Mouse (Mus musculus) induced T-regulatory cell, adult 2 months (primary cell): ENCODE data around the gene Rgs13.
"Not testable (repeated sequence)": the region's sequence is repeated elsewhere in the genome, so short reads cannot be mapped to it uniquely, and the experiment has no call there.

Source experiments
- DNase-seq: peaks from one replicate; pipeline ENCODE4 v3.0.0-alpha.2; 2012; ENCODE audit warnings: low read depth

Rgs13 gene

DNA sequence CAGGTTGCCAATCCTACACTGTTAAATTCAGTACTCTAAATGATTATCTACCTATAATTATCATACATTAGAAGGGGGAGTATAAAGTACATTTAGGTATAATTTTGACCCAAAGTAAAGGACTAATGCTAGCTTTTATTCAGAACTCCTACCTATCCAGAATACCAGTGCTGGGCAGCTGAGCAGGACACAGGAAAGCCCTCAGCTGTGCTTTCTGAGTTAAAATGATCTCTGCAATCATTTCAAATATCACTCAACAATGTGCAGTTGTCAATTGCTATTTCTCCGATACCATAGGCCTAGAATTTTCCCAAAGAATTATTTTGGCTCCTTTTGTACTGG lies 25.0 kb downstream of the Rgs13 start:
- DNase-seq, result no peak

DNA sequence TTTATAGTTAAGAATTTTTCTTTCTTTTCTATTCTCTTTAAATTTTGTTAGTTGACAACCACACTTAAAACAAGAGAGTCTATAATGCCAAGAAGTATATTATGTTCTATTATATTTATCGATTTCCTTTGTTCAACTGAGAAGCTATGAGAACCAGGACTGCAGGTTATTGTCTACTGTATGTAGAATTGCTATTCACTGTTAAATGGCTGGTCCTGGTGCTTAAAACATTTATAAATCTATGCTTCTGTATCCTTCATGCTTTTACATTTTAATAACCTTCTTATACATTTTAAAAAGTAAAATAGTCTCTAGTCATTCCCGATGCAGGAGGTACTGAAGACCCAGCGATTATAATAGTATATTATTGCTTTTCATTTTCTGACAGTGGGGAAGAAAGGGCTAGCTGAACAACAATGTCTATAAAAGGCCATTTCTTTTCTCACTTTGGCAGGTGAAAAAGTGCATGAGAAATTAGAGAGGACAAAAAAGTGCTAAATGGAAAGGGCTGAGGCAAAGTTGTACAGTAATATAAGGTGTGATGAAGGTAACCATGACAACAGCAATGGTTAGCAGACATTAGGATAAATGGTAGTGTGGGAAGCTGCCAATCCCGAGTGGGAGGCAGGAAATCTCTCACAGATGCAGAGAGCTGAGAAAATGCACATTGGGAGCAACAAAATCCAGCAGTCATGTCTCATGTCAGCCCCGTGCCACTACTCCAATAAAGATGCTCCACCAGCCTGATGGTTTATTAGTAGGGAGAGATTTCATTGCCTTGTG lies 25.6 kb downstream of the Rgs13 start:
- no peak for DNase-seq

GRCm38 (mm10) chr1:144149997-144150396 lies 27.2 kb downstream of the Rgs13 start:
- no peak for DNase-seq

DNA sequence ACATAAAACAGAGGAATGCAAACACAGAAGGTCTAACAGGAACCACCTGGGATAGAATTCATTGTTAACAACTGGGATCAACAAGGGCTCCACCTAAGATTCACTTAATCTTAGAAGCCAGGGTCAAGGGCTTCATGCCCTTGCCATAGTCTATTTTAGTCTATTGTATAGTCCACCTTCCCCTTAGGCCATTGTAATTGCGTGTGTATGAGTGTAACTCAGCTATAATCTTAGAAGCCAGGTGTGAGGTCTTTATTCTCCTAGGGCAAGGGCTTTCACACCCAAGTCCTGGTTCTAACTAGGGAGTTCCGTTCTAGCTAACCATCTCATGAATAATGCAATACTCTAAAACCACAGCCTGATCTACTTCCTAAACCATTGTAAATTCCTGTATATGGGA lies 35.8 kb downstream of the Rgs13 start:
- DNase-seq, result not testable (repeated sequence)

- DNase-seq, result no peak
Measured at GRCm38 (mm10) chr1:144139847-144140246, 37.3 kb downstream of the Rgs13 start.

GRCm38 (mm10) chr1:144127965-144128364 lies 49.2 kb downstream of the Rgs13 start:
- no peak for DNase-seq

DNA sequence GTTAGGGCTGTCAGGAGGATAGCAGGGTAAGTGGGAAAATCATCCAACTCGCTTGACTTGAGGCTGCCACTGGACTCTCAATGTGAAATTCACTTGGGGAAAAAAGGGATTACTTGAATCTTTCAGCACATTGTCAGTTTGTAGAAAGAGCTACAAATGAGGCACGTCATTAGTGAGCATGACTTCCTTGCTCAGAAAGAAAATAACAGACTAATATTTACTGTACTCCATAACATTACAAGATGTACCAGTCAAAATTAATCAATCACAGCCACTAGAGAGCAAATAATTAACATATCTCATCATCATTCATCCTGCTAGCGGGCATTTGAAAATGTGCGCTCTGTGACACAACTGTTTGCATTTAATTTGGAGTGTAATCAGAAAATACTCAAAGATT lies 57.1 kb downstream of the Rgs13 start:
- DNase-seq, result no peak

- DNase-seq, result no peak
Measured at GRCm38 (mm10) chr1:144119456-144119855, 57.7 kb downstream of the Rgs13 start.

GRCm38 (mm10) chr1:144115848-144116727 lies 61.1 kb downstream of the Rgs13 start:
- DNase-seq, result no peak

- DNase-seq, result no peak
Measured at GRCm38 (mm10) chr1:144113438-144114074, 63.6 kb downstream of the Rgs13 start.

GRCm38 (mm10) chr1:144112946-144113345 lies 64.2 kb downstream of the Rgs13 start:
- DNase-seq, result no peak

DNA sequence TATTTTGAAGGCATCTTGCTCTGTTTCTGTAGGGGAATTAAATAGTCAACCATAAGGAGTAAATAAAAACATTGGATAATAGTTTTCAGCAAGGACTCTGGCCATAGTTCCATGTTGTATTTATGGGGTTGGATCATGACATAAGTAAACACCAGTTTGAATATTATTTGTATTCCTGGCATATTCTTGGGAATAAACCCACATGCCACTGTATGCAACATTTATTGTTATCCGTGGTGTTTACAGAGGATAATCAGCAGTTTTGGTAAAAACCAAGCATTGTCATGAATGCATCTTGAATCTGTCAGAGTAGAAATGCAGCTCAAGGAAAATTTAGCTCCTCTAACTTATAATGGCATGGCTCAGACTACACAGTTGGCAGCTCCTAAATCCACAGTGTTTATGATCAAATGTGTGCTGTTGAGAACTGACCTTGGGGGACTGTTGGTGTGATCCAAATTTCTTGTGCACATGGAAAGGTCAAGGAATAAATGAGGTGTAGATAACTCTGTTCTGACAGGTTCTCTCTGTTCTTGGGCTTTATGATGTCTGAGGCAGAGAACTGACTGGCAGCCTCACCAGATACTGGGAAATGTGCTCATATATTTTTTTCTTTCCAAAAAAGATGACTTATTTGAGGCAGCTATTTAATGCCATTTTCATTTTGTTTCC lies 78.4 kb downstream of the Rgs13 start:
- no peak for DNase-seq

DNA sequence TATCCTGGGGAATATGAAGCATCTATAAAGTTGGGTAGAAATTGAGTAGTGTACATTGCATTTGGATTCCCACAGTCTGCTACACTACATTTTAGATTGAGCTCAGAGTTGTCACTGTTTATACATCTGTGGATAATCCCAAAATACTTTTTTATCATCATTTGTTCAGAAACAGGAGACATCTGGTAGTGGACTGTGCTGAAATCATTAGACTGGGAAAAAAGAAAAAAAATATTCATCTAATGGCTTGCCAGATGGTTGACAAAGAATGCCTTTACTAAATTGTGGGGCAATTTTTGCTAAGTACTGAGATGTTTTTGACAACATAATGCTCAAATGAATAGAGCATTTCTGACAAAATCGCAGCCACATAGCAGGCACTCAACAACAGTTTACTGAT lies 86.8 kb downstream of the Rgs13 start:
- no peak for DNase-seq
